Mouse (Mus musculus): ENCODE results near the gene Slc6a5. TPM values are rescaled to one million over a fixed set of nuclear protein-coding genes. Genes with fewer than 3 reads are reported as not detected.

Gene Slc6a5
- polyA plus RNA-seq, 1 experiment, result not detected

- TF ChIP-seq POLR2A (IDR thresholded peaks at IDR 0.05; ENCODE audit: low read depth, low read length) (no peak), CTCF (IDR thresholded peaks at IDR 0.05; ENCODE audit: borderline replicate concordance, insufficient read depth, low read length) (no peak)
- Histone ChIP-seq H3K27ac (ENCODE audit: insufficient read depth, low read length) (no peak overlapping the region), H3K4me3 (ENCODE audit: insufficient read depth, low read length) (no peak overlapping the region), H3K4me1 (ENCODE audit: control insufficient read depth, insufficient read depth, low read length) (no peaks in the 10 kb centered on the region)
These were observed 53.8 kb downstream of the Slc6a5 start for GRCm38 (mm10) chr7:49963764-49964163.

- Histone ChIP-seq H3K4me1 (ENCODE audit: control insufficient read depth, insufficient read depth, low read length) (no peaks in the 10 kb centered on the region), H3K27ac (ENCODE audit: insufficient read depth, low read length) (no peak overlapping the region), H3K4me3 (ENCODE audit: insufficient read depth, low read length) (no peak overlapping the region)
- no peak for TF ChIP-seq POLR2A (IDR thresholded peaks at IDR 0.05; ENCODE audit: low read depth, low read length)
- TF ChIP-seq CTCF (IDR thresholded peaks at IDR 0.05; ENCODE audit: borderline replicate concordance, insufficient read depth, low read length), result no peak
These were observed 59.6 kb downstream of the Slc6a5 start for GRCm38 (mm10) chr7:49969516-49969915.

- Histone ChIP-seq H3K27ac (ENCODE audit: insufficient read depth, low read length) (no peak within 1 kb of the TSS), H3K4me1 (ENCODE audit: control insufficient read depth, insufficient read depth, low read length) (no peaks in the 10 kb centered on the region), H3K4me3 (ENCODE audit: insufficient read depth, low read length) (peak within 1 kb of the TSS; percentile 26)
- no peak for TF ChIP-seq CTCF (IDR thresholded peaks at IDR 0.05; ENCODE audit: borderline replicate concordance, insufficient read depth, low read length)
- no peak for TF ChIP-seq POLR2A (IDR thresholded peaks at IDR 0.05; ENCODE audit: low read depth, low read length)
These were observed 65.0 kb downstream of the Slc6a5 start, which contains the start of gene Nell1 for GRCm38 (mm10) chr7:49974841-49975440. Gene Nell1 (plus strand): TSS chr7:49974864.

- Histone ChIP-seq H3K27ac (ENCODE audit: insufficient read depth, low read length) (no peak overlapping the region), H3K4me1 (ENCODE audit: control insufficient read depth, insufficient read depth, low read length) (no peaks in the 10 kb centered on the region), H3K4me3 (ENCODE audit: insufficient read depth, low read length) (0 out of 2 replicates have a peak overlapping the region, but pooled peaks have one; percentile 5)
- TF ChIP-seq POLR2A (IDR thresholded peaks at IDR 0.05; ENCODE audit: low read depth, low read length) (no peak), CTCF (IDR thresholded peaks at IDR 0.05; ENCODE audit: borderline replicate concordance, insufficient read depth, low read length) (no peak)
These were observed 65.6 kb downstream of the Slc6a5 start for GRCm38 (mm10) chr7:49975441-49976121.

GRCm38 (mm10) chr7:49981511-49982227 is 71.7 kb downstream of the Slc6a5 start:
- Histone ChIP-seq H3K27ac (ENCODE audit: insufficient read depth, low read length) (no peak overlapping the region), H3K4me3 (ENCODE audit: insufficient read depth, low read length) (no peak overlapping the region), H3K4me1 (ENCODE audit: control insufficient read depth, insufficient read depth, low read length) (no peaks in the 10 kb centered on the region)
- TF ChIP-seq CTCF (IDR thresholded peaks at IDR 0.05; ENCODE audit: borderline replicate concordance, insufficient read depth, low read length) (0 out of 2 replicates have a peak, but pooled peaks have one; percentile 10), POLR2A (IDR thresholded peaks at IDR 0.05; ENCODE audit: low read depth, low read length) (no peak)

- H3K27ac ChIP-seq (ENCODE audit: insufficient read depth, low read length), result no peak overlapping the region
- TF ChIP-seq CTCF (IDR thresholded peaks at IDR 0.05; ENCODE audit: borderline replicate concordance, insufficient read depth, low read length), result no peak
- H3K4me3 ChIP-seq (ENCODE audit: insufficient read depth, low read length), result no peak overlapping the region
- H3K4me1 ChIP-seq (ENCODE audit: control insufficient read depth, insufficient read depth, low read length), result no peaks in the 10 kb centered on the region
These were observed 74.8 kb downstream of the Slc6a5 start for GRCm38 (mm10) chr7:49984698-49985097.

GRCm38 (mm10) chr7:49985947-49986346 is 76.0 kb downstream of the Slc6a5 start:
- H3K4me3 ChIP-seq (ENCODE audit: insufficient read depth, low read length), result no peak overlapping the region
- no peaks in the 10 kb centered on the region for H3K4me1 ChIP-seq (ENCODE audit: control insufficient read depth, insufficient read depth, low read length)
- TF ChIP-seq POLR2A (IDR thresholded peaks at IDR 0.05; ENCODE audit: low read depth, low read length), result no peak
- no peak for TF ChIP-seq CTCF (IDR thresholded peaks at IDR 0.05; ENCODE audit: borderline replicate concordance, insufficient read depth, low read length)
- H3K27ac ChIP-seq (ENCODE audit: insufficient read depth, low read length), result no peak overlapping the region

GRCm38 (mm10) chr7:49999321-49999720 is 89.4 kb downstream of the Slc6a5 start:
- H3K4me1 ChIP-seq (ENCODE audit: control insufficient read depth, insufficient read depth, low read length), result no peaks in the 10 kb centered on the region
- no peak overlapping the region for H3K27ac ChIP-seq (ENCODE audit: insufficient read depth, low read length)
- H3K4me3 ChIP-seq (ENCODE audit: insufficient read depth, low read length), result no peak overlapping the region
- no peak for TF ChIP-seq CTCF (IDR thresholded peaks at IDR 0.05; ENCODE audit: borderline replicate concordance, insufficient read depth, low read length)
- no peak for TF ChIP-seq POLR2A (IDR thresholded peaks at IDR 0.05; ENCODE audit: low read depth, low read length)

GRCm38 (mm10) chr7:50005268-50005667 is 95.3 kb downstream of the Slc6a5 start:
- Histone ChIP-seq H3K4me1 (ENCODE audit: control insufficient read depth, insufficient read depth, low read length) (no peaks in the 10 kb centered on the region), H3K27ac (ENCODE audit: insufficient read depth, low read length) (no peak overlapping the region), H3K4me3 (ENCODE audit: insufficient read depth, low read length) (no peak overlapping the region)
- TF ChIP-seq CTCF (IDR thresholded peaks at IDR 0.05; ENCODE audit: borderline replicate concordance, insufficient read depth, low read length), result no peak
- no peak for TF ChIP-seq POLR2A (IDR thresholded peaks at IDR 0.05; ENCODE audit: low read depth, low read length)

Other genes starting within 250 kb of the Slc6a5 start
- 26.3 and 32.6 TPM in 2 replicates for gene Htatip2, start 151.0 kb upstream of the Slc6a5 start, polyA plus RNA-seq (2011; ENCODE audit: insufficient read length, low read depth, missing spikeins)
- gene Prmt3, start 131.8 kb upstream of the Slc6a5 start, polyA plus RNA-seq (2011; ENCODE audit: insufficient read length, low read depth, missing spikeins), result 39.2 and 42.5 TPM in 2 replicates
- 0.45 and 0.72 TPM in 2 replicates for gene Nell1, start 64.7 kb downstream of the Slc6a5 start, polyA plus RNA-seq (2011; ENCODE audit: insufficient read length, low read depth, missing spikeins)

Data from embryonic fibroblast, embryonic 13.5 days (primary cell).